Mouse (Mus musculus) midbrain, postnatal 0 days (tissue): ENCODE measurements around the gene Tbc1d22b. TPM values are rescaled to one million over a fixed set of nuclear protein-coding genes. Genes with fewer than 3 reads are reported as not detected.

Experiments
- ATAC-seq: fragments of 200-750 bp; cut with Nextera tagmentation; 2 replicates; pipeline ENCODE4 v1.8.0; 2017; ENCODE audit warnings: moderate number of reproducible peaks, mild to moderate bottlenecking, moderate TSS enrichment, moderate library complexity; ENCODE audit not compliant: low FRiP score
- DNase-seq: peaks from one replicate; pipeline ENCODE4 v3.0.0-alpha.2; 2015; ENCODE audit warnings: low spot score
- H3K27ac ChIP-seq: fragments of 300-500 bp; sonication (generic); 2 replicates; pipeline ENCODE4 v1.5.1; 2014; ENCODE audit warnings: low read depth, mild to moderate bottlenecking, low read length, mixed read lengths
- H3K27me3 ChIP-seq: fragments of 300-500 bp; sonication (generic); 2 replicates; pipeline ENCODE4 v1.6.1; 2014; ENCODE audit warnings: low read length, control low read depth, mixed read lengths; ENCODE audit not compliant: insufficient read depth
- H3K36me3 ChIP-seq: fragments of 300-500 bp; sonication (generic); 2 replicates; pipeline ENCODE4 v1.6.1; 2014; ENCODE audit warnings: low read length, control low read depth, mixed read lengths; ENCODE audit not compliant: insufficient read depth
- H3K4me1 ChIP-seq: fragments of 300-500 bp; sonication (generic); 2 replicates; pipeline ENCODE4 v1.6.1; 2014; ENCODE audit warnings: mild to moderate bottlenecking, control low read depth, antibody characterized with exemption, low read length, mixed read lengths; ENCODE audit not compliant: insufficient read depth
- H3K4me2 ChIP-seq: fragments of 300-500 bp; sonication (generic); 2 replicates; pipeline ENCODE4 v1.6.1; 2014; ENCODE audit warnings: low read depth, mild to moderate bottlenecking, low read length, mixed read lengths; ENCODE audit not compliant: poor library complexity, severe bottlenecking
- H3K4me3 ChIP-seq: fragments of 300-500 bp; sonication (generic); 2 replicates; pipeline ENCODE4 v1.5.1; 2014; ENCODE audit warnings: low read depth, mild to moderate bottlenecking, low read length, moderate library complexity
- H3K9ac ChIP-seq: fragments of 300-500 bp; sonication (generic); replicated peaks from 2 replicates; pipeline ENCODE4 v1.6.1; 2014; ENCODE audit warnings: mild to moderate bottlenecking, low read length, moderate library complexity, mixed read lengths; ENCODE audit not compliant: poor library complexity, severe bottlenecking
- H3K9me3 ChIP-seq: fragments of 300-500 bp; sonication (generic); 2 replicates; pipeline ENCODE4 v1.6.1; 2016; ENCODE audit warnings: low read length, control low read depth
- CTCF ChIP-seq: IDR thresholded peaks from 2 replicates; pipeline ENCODE4 v1.5.1; 2016; ENCODE audit warnings: antibody characterized with exemption, mild to moderate bottlenecking
- WGBS: fragments of 180-500 bp; shearing (Covaris S2); extraction: QIAGEN DNeasy Blood & Tissue Kit; methylation state at CpG from one replicate; pipeline ENCODE4 v1.1.7; 2014; 5-methylcytosine and 5-hydroxymethylcytosine counted together
- polyA plus RNA-seq: library from polyadenylated mRNA; unstranded; fragments of >200 nt; fragmentation: Nextera tagmentation; extraction: Ambion mirVana; gene quantifications from 2 replicates; pipeline ENCODE4 v1.2.1, GENCODE M21; 2015
- total RNA-seq: library from RNA; depleted of rRNA; stranded (reverse); fragments of >200 nt; gene quantifications from 2 replicates; pipeline ENCODE4 v1.2.3, GENCODE M21; 2014

Tbc1d22b gene
- total and polyA plus RNA-seq, 2 experiments from 2014 or later: 30.7 to 52.0 TPM

GRCm38 (mm10) chr17:29627285-29627684, 77.7 kb downstream of the Tbc1d22b start:
- Histone ChIP-seq H3K9ac (no peak overlapping the region), H3K9me3 (no peaks in the 10 kb centered on the region), H3K4me2 (no peak overlapping the region), H3K36me3 (peaks cover 70% of the 10 kb centered on the region), H3K27me3 (no peaks in the 10 kb centered on the region), H3K4me3 (no peak overlapping the region), H3K27ac (no peak overlapping the region), H3K4me1 (no peaks in the 10 kb centered on the region)
- ATAC-seq (no peak), DNase-seq (no peak)
- no peak for TF ChIP-seq CTCF
- 91% methylated on average over 9 of the region's 9 CpGs for WGBS

- Histone ChIP-seq H3K27me3 (no peaks in the 10 kb centered on the region), H3K36me3 (peaks cover 60% of the 10 kb centered on the region), H3K27ac (no peak overlapping the region), H3K4me1 (no peaks in the 10 kb centered on the region), H3K9me3 (no peaks in the 10 kb centered on the region), H3K9ac (no peak overlapping the region), H3K4me3 (no peak overlapping the region), H3K4me2 (no peak overlapping the region)
- DNase-seq (peak; percentile 35), ATAC-seq (no peak)
- no peak for TF ChIP-seq CTCF
- 82% methylated on average over 5 of the region's 5 CpGs for WGBS
Observed at GRCm38 (mm10) chr17:29628946-29629345, 79.4 kb downstream of the Tbc1d22b start.

- no peaks in the 10 kb centered on the region for H3K4me1 ChIP-seq
- no peaks in the 10 kb centered on the region for H3K27me3 ChIP-seq
- peaks cover 64% of the 10 kb centered on the region for H3K36me3 ChIP-seq
- H3K4me2 ChIP-seq: no peak overlapping the region
- no peak overlapping the region for H3K27ac ChIP-seq
- no peak overlapping the region for H3K9ac ChIP-seq
- no peaks in the 10 kb centered on the region for H3K9me3 ChIP-seq
- DNase-seq (no peak), ATAC-seq (no peak)
- no peak overlapping the region for H3K4me3 ChIP-seq
- 95% methylated on average over 5 of the region's 5 CpGs for WGBS
- TF ChIP-seq CTCF: no peak
Observed at GRCm38 (mm10) chr17:29629620-29630019, 80.0 kb downstream of the Tbc1d22b start.

- WGBS: 94% methylated on average over 11 of the region's 11 CpGs
- ATAC-seq: no peak
- H3K9me3 ChIP-seq: no peaks in the 10 kb centered on the region
- DNase-seq: no peak
- peaks cover 56% of the 10 kb centered on the region for H3K36me3 ChIP-seq
- no peak overlapping the region for H3K4me3 ChIP-seq
- no peak overlapping the region for H3K4me2 ChIP-seq
- H3K4me1 ChIP-seq: no peaks in the 10 kb centered on the region
- no peak overlapping the region for H3K27ac ChIP-seq
- H3K27me3 ChIP-seq: no peaks in the 10 kb centered on the region
- TF ChIP-seq CTCF: no peak
- H3K9ac ChIP-seq: no peak overlapping the region
Observed at GRCm38 (mm10) chr17:29632312-29632711, 82.7 kb downstream of the Tbc1d22b start.

- Histone ChIP-seq H3K36me3 (peaks cover 55% of the 10 kb centered on the region), H3K27ac (no peak overlapping the region), H3K27me3 (no peaks in the 10 kb centered on the region), H3K4me3 (no peak overlapping the region), H3K4me2 (no peak overlapping the region), H3K4me1 (no peaks in the 10 kb centered on the region), H3K9ac (no peak overlapping the region), H3K9me3 (no peaks in the 10 kb centered on the region)
- WGBS: 92% methylated on average over 8 of the region's 8 CpGs
- TF ChIP-seq CTCF: no peak
- ATAC-seq (no peak), DNase-seq (no peak)
Observed at GRCm38 (mm10) chr17:29635492-29635891, 85.9 kb downstream of the Tbc1d22b start.

GRCm38 (mm10) chr17:29636118-29636517, 86.5 kb downstream of the Tbc1d22b start:
- no peak overlapping the region for H3K4me2 ChIP-seq
- DNase-seq: peak; percentile 65
- no peak for ATAC-seq
- H3K27ac ChIP-seq: no peak overlapping the region
- TF ChIP-seq CTCF: peak; percentile 80
- WGBS: 71% methylated on average over 5 of the region's 5 CpGs
- H3K9me3 ChIP-seq: no peaks in the 10 kb centered on the region
- H3K9ac ChIP-seq: no peak overlapping the region
- H3K4me3 ChIP-seq: no peak overlapping the region
- H3K36me3 ChIP-seq: peaks cover 56% of the 10 kb centered on the region
- H3K27me3 ChIP-seq: no peaks in the 10 kb centered on the region
- H3K4me1 ChIP-seq: no peaks in the 10 kb centered on the region
